Mouse (Mus musculus) heart, postnatal 0 days (tissue): ENCODE results near the gene Prelp. TPM values are rescaled to one million over a fixed set of nuclear protein-coding genes. Genes with fewer than 3 reads are reported as not detected.
A peak's percentile ranks its signal among the peaks of the same experiment; 100 is the strongest.

ENCODE experiments used
- ATAC-seq: fragments of 200-750 bp; cut with Nextera tagmentation; 2 replicates; pipeline ENCODE4 v1.8.0; 2017; ENCODE audit warnings: low read depth, moderate number of reproducible peaks, moderate library complexity; ENCODE audit not compliant: insufficient read depth
- DNase-seq: peaks from one replicate; pipeline ENCODE4 v3.0.0-alpha.2; 2016; ENCODE audit warnings: low spot score
- H3K27ac ChIP-seq: fragments of 300-500 bp; sonication (generic); 2 replicates; pipeline ENCODE4 v1.5.1; 2014; ENCODE audit warnings: low read depth, mild to moderate bottlenecking
- H3K27me3 ChIP-seq: fragments of 300-500 bp; sonication (generic); 2 replicates; pipeline ENCODE4 v1.6.1; 2014; ENCODE audit warnings: low read length, mixed read lengths; ENCODE audit not compliant: control insufficient read depth, insufficient read depth
- H3K36me3 ChIP-seq: fragments of 300-500 bp; sonication (generic); replicated peaks from 2 replicates; pipeline ENCODE4 v1.6.1; 2014; ENCODE audit warnings: low read length, mixed read lengths; ENCODE audit not compliant: control insufficient read depth, insufficient read depth
- H3K4me1 ChIP-seq: fragments of 300-500 bp; sonication (generic); 2 replicates; pipeline ENCODE4 v1.6.1; 2014; ENCODE audit warnings: antibody characterized with exemption; ENCODE audit not compliant: control insufficient read depth, insufficient read depth
- H3K4me2 ChIP-seq: fragments of 300-500 bp; sonication (generic); 2 replicates; pipeline ENCODE4 v1.6.1; 2014; ENCODE audit warnings: low read depth, mild to moderate bottlenecking, low read length, moderate library complexity
- H3K4me3 ChIP-seq: fragments of 300-500 bp; sonication (generic); 2 replicates; pipeline ENCODE4 v1.5.1; 2014; ENCODE audit warnings: low read depth, low read length
- H3K9ac ChIP-seq: fragments of 300-500 bp; sonication (generic); replicated peaks from 2 replicates; pipeline ENCODE4 v1.6.1; 2014; ENCODE audit warnings: low read depth, low read length, mixed read lengths
- H3K9me3 ChIP-seq: fragments of 300-500 bp; sonication (generic); replicated peaks from 2 replicates; pipeline ENCODE4 v1.6.1; 2016; ENCODE audit warnings: low read length; ENCODE audit not compliant: control insufficient read depth
- CTCF ChIP-seq: IDR thresholded peaks from 2 replicates; pipeline ENCODE4 v1.5.1; 2016; ENCODE audit warnings: antibody characterized with exemption, control low read depth, low read depth
- EP300 ChIP-seq: IDR thresholded peaks from 2 replicates; pipeline ENCODE4 v1.6.1; 2016; ENCODE audit warnings: antibody characterized with exemption, low read depth
- WGBS: fragments of 180-500 bp; shearing (Covaris S2); extraction: QIAGEN DNeasy Blood & Tissue Kit; methylation state at CpG from one replicate; pipeline ENCODE4 v1.1.7; 2014; 5-methylcytosine and 5-hydroxymethylcytosine counted together
- polyA plus RNA-seq: library from polyadenylated mRNA; unstranded; fragments of >200 nt; fragmentation: Nextera tagmentation; extraction: Ambion mirVana; gene quantifications from 2 replicates; pipeline ENCODE4 v1.2.1, GENCODE M21; 2015
- total RNA-seq: library from RNA; depleted of rRNA; stranded (reverse); fragments of >200 nt; gene quantifications from 2 replicates; pipeline ENCODE4 v1.2.3, GENCODE M21; 2014; ENCODE audit warnings: low replicate concordance; rRNA removed

Gene Prelp
- total and polyA plus RNA-seq, 2 experiments from 2014 or later: 5.4 to 6.5 TPM

DNA sequence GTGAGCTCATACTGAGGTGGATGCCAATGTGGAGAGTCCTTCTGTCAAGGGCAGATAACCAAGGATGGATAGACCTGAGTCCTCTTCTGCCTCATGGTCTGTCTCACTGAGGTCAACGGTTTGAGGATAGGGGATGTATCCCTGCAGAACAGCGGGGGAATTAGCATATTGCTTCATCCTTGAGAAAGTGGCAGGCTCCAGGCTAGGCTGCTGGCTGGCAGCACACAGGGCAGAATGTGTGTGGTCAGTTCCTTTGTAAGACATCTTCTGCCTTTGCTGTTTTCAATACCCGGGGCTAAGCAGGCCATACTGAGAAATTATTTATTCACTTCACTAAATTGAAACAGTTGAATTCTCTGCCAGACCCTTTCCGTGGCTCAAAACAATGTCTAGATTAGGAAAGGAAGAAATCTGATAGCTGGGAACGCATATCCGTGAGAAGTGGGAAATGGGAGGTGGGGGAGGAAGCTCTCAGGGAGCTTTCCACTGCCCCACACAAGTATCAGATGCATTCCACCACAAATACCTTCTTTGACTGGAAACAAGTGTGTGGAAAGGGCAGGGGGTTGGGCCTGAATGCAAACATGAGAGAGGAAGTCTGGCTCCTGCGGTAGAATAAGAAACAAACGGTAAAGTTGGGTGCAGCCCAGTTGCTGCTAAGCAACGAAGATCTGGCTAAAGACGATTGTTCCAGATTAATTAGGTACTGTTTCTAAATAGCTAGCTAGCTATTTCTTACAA lies 57.8 kb downstream of the Prelp start:
- Histone ChIP-seq H3K36me3 (no peaks in the 10 kb centered on the region), H3K27ac (peak overlapping the region; percentile 55), H3K9ac (no peak overlapping the region), H3K4me3 (no peak overlapping the region), H3K9me3 (peaks cover 5% of the 10 kb centered on the region; the same call in 1 of the 2 replicates), H3K4me2 (no peak overlapping the region), H3K27me3 (no peaks in the 10 kb centered on the region), H3K4me1 (peaks cover 6% of the 10 kb centered on the region; the same call in 1 of the 2 replicates)
- DNase-seq: peak; percentile 39
- 15% methylated on average over 10 of the region's 10 CpGs for WGBS
- peak; percentile 60 for ATAC-seq
- no peak for TF ChIP-seq EP300
- TF ChIP-seq CTCF: no peak

DNA sequence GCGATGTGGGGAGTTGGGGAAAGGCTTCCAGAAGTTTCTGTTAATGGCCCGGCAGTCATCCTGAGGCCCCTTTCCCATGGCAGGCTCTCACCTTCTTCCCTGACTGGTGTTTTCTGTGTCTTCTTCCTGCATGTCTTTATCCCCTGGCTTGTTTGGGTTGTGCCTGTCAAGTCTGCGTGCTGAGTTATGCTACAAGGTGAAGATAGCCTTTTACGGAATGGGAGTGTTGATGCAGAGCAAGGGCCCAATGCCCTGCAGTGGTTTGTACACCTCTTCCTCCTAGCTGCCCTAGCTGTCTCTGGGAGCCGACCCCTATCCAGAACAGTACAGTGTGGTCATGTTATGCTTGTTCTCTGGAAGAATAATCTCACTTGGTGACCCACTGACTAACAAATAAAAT lies 60.2 kb downstream of the Prelp start:
- TF ChIP-seq CTCF (no peak), EP300 (no peak)
- Histone ChIP-seq H3K4me1 (peaks cover 6% of the 10 kb centered on the region; the same call in 1 of the 2 replicates), H3K4me3 (no peak overlapping the region), H3K27me3 (no peaks in the 10 kb centered on the region), H3K9ac (no peak overlapping the region), H3K9me3 (peaks cover 5% of the 10 kb centered on the region; the same call in 1 of the 2 replicates), H3K36me3 (no peaks in the 10 kb centered on the region), H3K27ac (no peak overlapping the region), H3K4me2 (no peak overlapping the region)
- no peak for DNase-seq
- no peak for ATAC-seq
- WGBS: 32% methylated on average over 5 of the region's 5 CpGs

Other genes starting within 250 kb of the Prelp start
- gene Lax1, start 231.3 kb downstream of the Prelp start, total RNA-seq: 0.15 and 0.35 TPM in 2 replicates
- 0.10 and 0.15 TPM in 2 replicates for gene Lax1, start 231.3 kb downstream of the Prelp start, polyA plus RNA-seq
- 27.8 and 34.5 TPM in 2 replicates for gene Atp2b4, start 120.4 kb downstream of the Prelp start, total RNA-seq
- 3.9 and 5.0 TPM in 2 replicates for gene Atp2b4, start 120.4 kb downstream of the Prelp start, polyA plus RNA-seq
- 3.2 TPM in 1 of 2 replicates, not detected in the other for gene Optc, start 13.4 kb downstream of the Prelp start, total RNA-seq
- gene Optc, start 13.4 kb downstream of the Prelp start, polyA plus RNA-seq: 0.07 and 0.11 TPM in 2 replicates
- gene Fmod, start 115.8 kb upstream of the Prelp start, total RNA-seq: 11.2 and 12.5 TPM in 2 replicates
- gene Fmod, start 115.8 kb upstream of the Prelp start, polyA plus RNA-seq: 7.7 and 8.9 TPM in 2 replicates
- gene Btg2, start 157.7 kb upstream of the Prelp start, total RNA-seq: 46.8 and 52.9 TPM in 2 replicates
- 27.4 and 33.7 TPM in 2 replicates for gene Btg2, start 157.7 kb upstream of the Prelp start, polyA plus RNA-seq
- 0.76 and 1.5 TPM in 2 replicates for gene Chit1, start 189.8 kb upstream of the Prelp start, total RNA-seq
- gene Chit1, start 189.8 kb upstream of the Prelp start, polyA plus RNA-seq: 0.19 and 0.30 TPM in 2 replicates